Mouse (Mus musculus) G1E (cell line): ENCODE measurements around the gene Raver1. TPM values are rescaled to one million over a fixed set of nuclear protein-coding genes. Genes with fewer than 3 reads are reported as not detected.

Source experiments
- ATAC-seq: 2 replicates; pipeline ENCODE4 v1.8.0; 2016; ENCODE audit warnings: mild to moderate bottlenecking; ENCODE audit not compliant: insufficient number of reproducible peaks, poor library complexity, low FRiP score, severe bottlenecking; ENCODE audit errors: extremely low read depth
- DNase-seq: peaks from one replicate; pipeline ENCODE4 v3.0.0; 2012; ENCODE audit warnings: low spot score
- H3K27me3 ChIP-seq: 2 replicates; pipeline ENCODE4 v1.6.1; 2012; ENCODE audit warnings: mild to moderate bottlenecking, low read length, inconsistent platforms; ENCODE audit not compliant: insufficient read depth
- H3K36me3 ChIP-seq: replicated peaks from 2 replicates; pipeline ENCODE3; 2012; ENCODE audit warnings: mild to moderate bottlenecking, inconsistent platforms
- H3K4me1 ChIP-seq: 2 replicates; pipeline ENCODE4 v1.6.1; 2012; ENCODE audit warnings: low read depth, low read length, inconsistent platforms, mixed read lengths; ENCODE audit not compliant: insufficient read depth
- H3K4me3 ChIP-seq: 2 replicates; pipeline ENCODE4 v1.5.1; 2012; ENCODE audit warnings: low read depth, mild to moderate bottlenecking, inconsistent platforms, low read length, moderate library complexity, mixed read lengths
- H3K9me3 ChIP-seq: replicated peaks from 2 replicates; pipeline ENCODE4 v1.6.1; 2012; ENCODE audit warnings: inconsistent platforms
- CTCF ChIP-seq: IDR thresholded peaks from 2 replicates; pipeline ENCODE4 v1.5.1; 2012; ENCODE audit warnings: low read depth, low read length, inconsistent platforms, mixed read lengths
- GATA1 ChIP-seq: IDR thresholded peaks from 2 replicates; pipeline ENCODE4 v1.6.1; 2012; ENCODE audit warnings: borderline replicate concordance, low read length, inconsistent platforms, mixed read lengths
- GATA2 ChIP-seq: IDR thresholded peaks from 2 replicates; pipeline ENCODE4 v1.6.1; 2012; ENCODE audit warnings: low read depth, low read length, inconsistent platforms, borderline replicate concordance
- POLR2AphosphoS5 ChIP-seq: IDR thresholded peaks from 2 replicates; pipeline ENCODE4 v1.6.1; 2012; ENCODE audit warnings: low read depth, low read length, inconsistent platforms; ENCODE audit not compliant: insufficient replicate concordance
- TAL1 ChIP-seq: conservative IDR thresholded peaks from 2 replicates; pipeline ENCODE4 v1.6.1; 2012; ENCODE audit warnings: low read depth, low read length, inconsistent platforms, mixed read lengths
- polyA plus RNA-seq: library from polyadenylated mRNA; stranded (reverse); fragments of >175 nt; gene quantifications from 2 replicates; pipeline ENCODE4 v1.2.3, GENCODE M21; 2012
- total RNA-seq, 2 experiments: library from RNA; stranded (forward) in 1 of 2; stranded (reverse) in 1 of 2; fragments of 200-1000 nt in 1 of 2; fragments of >200 nt in 1 of 2; fragmentation: Nextera tagmentation in 1 of 2; gene quantifications; 2 replicates each; pipeline ENCODE4 v1.2.3; 2014 to 2017

Gene Raver1
- total and polyA plus RNA-seq, 3 experiments = 0.92 to 72.2 (median 19.6) TPM

- ATAC-seq (no peak), DNase-seq (no peak)
- H3K4me3 ChIP-seq = no peak overlapping the region; the same call in 1 of the 2 replicates
- TF ChIP-seq GATA1 = no peak
- no peak for TF ChIP-seq CTCF
- TF ChIP-seq POLR2AphosphoS5 = no peak
- no peak for TF ChIP-seq GATA2
- TF ChIP-seq TAL1 = no peak
- H3K36me3 ChIP-seq = peaks cover 87% of the 10 kb centered on the region
- no peaks in the 10 kb centered on the region for H3K9me3 ChIP-seq
- no peaks in the 10 kb centered on the region for H3K27me3 ChIP-seq
- H3K4me1 ChIP-seq = peaks cover 38% of the 10 kb centered on the region
Observed at GRCm38 (mm10) chr9:21074173-21074572, 17.6 kb downstream of the Raver1 start.

GRCm38 (mm10) chr9:21073044-21073840, 18.6 kb downstream of the Raver1 start, which contains the start of the genes Gm49373 and Fdx1l:
TSS of gene Gm49373 (minus strand) at chr9:21073096.
TSS of gene Fdx1l (minus strand) at chr9:21073614.
- Histone ChIP-seq H3K4me1 (peaks cover 38% of the 10 kb centered on the region), H3K4me3 (peak within 1 kb of the TSS; percentile 100), H3K27me3 (no peaks in the 10 kb centered on the region), H3K36me3 (peaks cover 87% of the 10 kb centered on the region), H3K9me3 (no peaks in the 10 kb centered on the region)
- DNase-seq (peak; percentile 91), ATAC-seq (peak; percentile 80)
- TF ChIP-seq CTCF (no peak), GATA2 (no peak), GATA1 (no peak), POLR2AphosphoS5 (peak; percentile 73; the same call in 1 of the 2 replicates), TAL1 (no peak)

DNA sequence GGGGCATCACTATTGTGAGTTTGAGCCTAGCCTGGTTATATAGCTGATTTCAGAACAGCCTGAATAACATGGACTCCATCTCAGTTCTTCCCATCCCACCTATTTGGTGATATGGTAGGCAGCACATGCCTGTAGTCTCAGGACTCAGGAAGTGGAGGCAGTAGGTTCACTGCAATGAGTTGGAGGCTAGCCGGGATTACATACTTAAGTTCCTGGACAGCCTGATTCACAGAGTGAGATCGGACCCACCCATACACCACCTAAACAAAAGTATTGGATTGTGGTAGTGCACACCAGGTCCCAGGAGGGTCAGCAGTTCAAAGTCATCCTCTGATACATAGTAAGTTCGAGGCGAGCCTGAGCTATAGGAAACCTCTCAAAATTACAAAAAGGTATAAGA, 19.2 kb downstream of the Raver1 start:
- Histone ChIP-seq H3K36me3 (peaks cover 87% of the 10 kb centered on the region), H3K9me3 (no peaks in the 10 kb centered on the region), H3K4me1 (peaks cover 42% of the 10 kb centered on the region), H3K4me3 (peak overlapping the region; percentile 100), H3K27me3 (no peaks in the 10 kb centered on the region)
- TF ChIP-seq GATA2 (no peak), POLR2AphosphoS5 (peak; percentile 66; the same call in 1 of the 2 replicates)
- DNase-seq (no peak), ATAC-seq (peak; percentile 9; the same call in 1 of the 2 replicates)

- ATAC-seq (no peak), DNase-seq (no peak)
- Histone ChIP-seq H3K4me3 (no peak within 1 kb of the TSS), H3K36me3 (peaks cover 92% of the 10 kb centered on the region), H3K4me1 (peaks cover 25% of the 10 kb centered on the region), H3K9me3 (no peaks in the 10 kb centered on the region), H3K27me3 (no peaks in the 10 kb centered on the region)
- TF ChIP-seq GATA1 = no peak
- no peak for TF ChIP-seq POLR2AphosphoS5
- no peak for TF ChIP-seq CTCF
- TF ChIP-seq GATA2 = no peak
- TF ChIP-seq TAL1 = no peak
Observed at GRCm38 (mm10) chr9:21067006-21067684, 24.7 kb downstream of the Raver1 start, which contains the start of gene Zglp1. TSS of gene Zglp1 (minus strand) at chr9:21067093.

GRCm38 (mm10) chr9:21062928-21063327, 28.9 kb downstream of the Raver1 start:
- H3K9me3 ChIP-seq = no peaks in the 10 kb centered on the region
- peaks cover 12% of the 10 kb centered on the region for H3K4me1 ChIP-seq
- TF ChIP-seq POLR2AphosphoS5 (no peak), GATA1 (no peak), GATA2 (no peak), TAL1 (no peak), CTCF (no peak)
- no peaks in the 10 kb centered on the region; the same call in 1 of the 2 replicates for H3K27me3 ChIP-seq
- peaks cover 64% of the 10 kb centered on the region for H3K36me3 ChIP-seq
- DNase-seq = no peak
- no peak for ATAC-seq
- H3K4me3 ChIP-seq = no peak overlapping the region

DNA sequence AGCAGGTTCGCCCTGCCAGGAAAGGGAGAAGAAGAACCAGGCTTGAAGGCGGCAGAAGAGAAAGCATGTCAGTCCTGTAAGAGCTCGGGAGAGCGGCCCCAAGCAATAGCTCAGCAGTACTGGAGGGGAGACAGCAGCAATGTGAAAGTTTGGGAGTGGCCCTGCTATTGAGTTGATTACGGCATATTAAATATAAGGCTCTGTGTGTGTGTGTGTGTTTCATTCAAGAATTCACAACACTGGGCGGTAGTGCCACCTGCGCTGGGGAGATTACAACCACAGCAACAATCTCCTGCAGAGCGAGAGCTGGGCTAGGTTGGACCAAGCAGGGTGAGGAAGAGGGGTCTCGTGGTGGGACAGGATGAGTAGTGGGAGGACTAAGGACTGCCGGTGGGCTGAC, 40.2 kb downstream of the Raver1 start:
- Histone ChIP-seq H3K27me3 (peaks cover 27% of the 10 kb centered on the region), H3K4me1 (peaks cover 6% of the 10 kb centered on the region), H3K4me3 (no peak overlapping the region), H3K9me3 (no peaks in the 10 kb centered on the region), H3K36me3 (no peaks in the 10 kb centered on the region)
- DNase-seq (no peak), ATAC-seq (no peak)
- no peak for TF ChIP-seq TAL1
- TF ChIP-seq GATA2 = no peak
- no peak for TF ChIP-seq CTCF
- TF ChIP-seq GATA1 = no peak
- TF ChIP-seq POLR2AphosphoS5 = no peak
